Mouse (Mus musculus): ENCODE measurements around the gene Ptx3. TPM values are rescaled to one million over a fixed set of nuclear protein-coding genes. Genes with fewer than 3 reads are reported as not detected.
"Not testable (repeated sequence)": the region's sequence is repeated elsewhere in the genome, so short reads cannot be mapped to it uniquely, and the experiment has no call there.

Ptx3 gene
- total and polyA plus RNA-seq, 2 experiments from 2014 or later = 3.3 to 4.4 TPM

DNA sequence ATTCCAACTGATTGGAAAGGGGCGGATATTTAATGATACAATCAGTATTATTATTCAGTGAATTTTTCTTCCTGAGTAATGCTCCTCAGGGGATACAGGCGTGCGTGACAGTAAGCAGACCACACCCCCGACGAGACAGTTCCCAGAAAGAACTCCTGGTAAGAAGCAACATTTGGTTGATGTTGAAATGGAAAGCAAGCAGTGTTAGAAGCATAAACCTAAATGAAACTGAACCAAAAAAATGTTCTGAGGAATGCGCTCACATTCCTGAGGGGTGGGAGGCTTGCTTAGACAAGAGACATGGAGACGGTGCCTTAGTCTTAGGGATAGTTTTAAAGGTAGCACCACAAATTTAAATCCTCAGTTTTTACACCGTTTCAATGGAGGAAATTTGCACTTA lies 4.0 kb upstream of the Ptx3 start:
- Histone ChIP-seq H3K36me3 (ENCODE audit: insufficient read depth, low read length) (no peaks in the 10 kb centered on the region), H3K4me2 (ENCODE audit: low read depth, low read length, poor library complexity, severe bottlenecking) (no peak overlapping the region), H3K27ac (ENCODE audit: low read depth, low read length) (no peak overlapping the region), H3K27me3 (ENCODE audit: insufficient read depth, low read length) (peaks cover 4% of the 10 kb centered on the region; the same call in 1 of the 2 replicates), H3K9ac (replicated peaks; ENCODE audit: low read length, poor library complexity, severe bottlenecking) (no peak overlapping the region), H3K4me3 (ENCODE audit: low read depth, low read length) (no peak overlapping the region), H3K9me3 (ENCODE audit: low read length) (no peaks in the 10 kb centered on the region), H3K4me1 (ENCODE audit: insufficient read depth, low read length) (no peaks in the 10 kb centered on the region)
- DNase-seq (ENCODE audit: low spot score) (no peak), ATAC-seq (ENCODE audit: low FRiP score) (no peak)
- WGBS = 81% methylated on average over 8 of the region's 8 CpGs
- TF ChIP-seq CTCF (IDR thresholded peaks at IDR 0.05) = no peak

DNA sequence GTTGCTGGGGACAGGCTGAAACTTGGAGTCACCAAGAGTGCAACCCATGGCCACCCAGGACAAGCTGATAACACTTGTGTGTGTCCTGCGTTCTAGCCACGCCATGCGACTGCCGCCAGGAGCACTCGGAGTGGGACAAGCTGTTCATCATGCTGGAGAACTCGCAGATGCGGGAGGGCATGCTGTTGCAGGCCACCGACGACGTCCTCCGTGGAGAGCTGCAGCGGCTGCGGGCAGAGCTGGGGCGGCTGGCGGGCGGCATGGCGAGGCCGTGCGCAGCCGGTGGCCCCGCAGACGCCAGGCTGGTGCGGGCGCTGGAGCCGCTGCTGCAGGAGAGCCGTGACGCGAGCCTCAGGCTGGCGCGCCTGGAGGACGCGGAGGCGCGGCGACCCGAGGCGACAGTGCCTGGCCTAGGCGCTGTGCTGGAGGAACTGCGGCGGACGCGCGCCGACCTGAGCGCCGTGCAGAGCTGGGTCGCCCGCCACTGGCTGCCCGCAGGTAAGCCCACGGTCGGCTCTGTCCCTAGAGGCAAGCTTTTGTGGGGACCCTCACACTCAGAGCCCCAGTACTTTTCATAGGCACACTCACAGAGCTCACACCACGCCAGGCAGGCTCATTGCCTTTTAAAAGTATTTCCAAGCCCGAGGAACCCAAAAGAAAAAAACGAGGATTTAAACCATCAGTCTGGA lies 988 bp downstream of the Ptx3 start:
- under 1% methylated on average over 49 of the region's 54 CpGs for WGBS

DNA sequence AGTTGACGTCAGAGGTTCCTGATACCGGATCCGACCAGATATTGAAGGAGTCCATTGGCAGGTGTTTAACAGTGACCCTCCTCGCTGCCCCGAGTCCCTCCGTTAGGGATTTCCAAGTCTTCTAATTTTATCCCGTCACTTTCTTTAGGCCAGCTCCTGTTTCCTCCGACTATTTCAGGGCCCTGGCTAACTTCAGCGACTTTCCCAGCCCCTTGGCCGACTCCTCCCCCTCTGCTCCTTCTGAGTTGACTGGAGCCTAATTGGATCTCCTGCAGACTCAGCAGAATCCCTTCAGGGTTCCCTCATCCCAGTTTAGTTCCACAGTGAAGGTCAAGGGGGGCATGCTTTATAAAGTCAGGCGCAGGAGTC lies 1.5 kb downstream of the Ptx3 start:
- no peak for DNase-seq (ENCODE audit: low spot score)
- H3K27ac ChIP-seq (ENCODE audit: low read depth, low read length) = peak overlapping the region; percentile 26; the same call in 1 of the 2 replicates

More for the DNA sequence above, 988 bp downstream of the Ptx3 start:
- DNase-seq (ENCODE audit: low spot score) (peak; percentile 46), ATAC-seq (ENCODE audit: low FRiP score) (peak; percentile 72)
- Histone ChIP-seq H3K27ac (ENCODE audit: low read depth, low read length) (peak overlapping the region; percentile 26; the same call in 1 of the 2 replicates), H3K4me2 (ENCODE audit: low read depth, low read length, poor library complexity, severe bottlenecking) (peak overlapping the region; percentile 99), H3K9me3 (ENCODE audit: low read length) (no peaks in the 10 kb centered on the region), H3K36me3 (ENCODE audit: insufficient read depth, low read length) (no peaks in the 10 kb centered on the region), H3K27me3 (ENCODE audit: insufficient read depth, low read length) (peaks cover 11% of the 10 kb centered on the region; the same call in 1 of the 2 replicates), H3K4me3 (ENCODE audit: low read depth, low read length) (peak overlapping the region; percentile 61), H3K9ac (replicated peaks; ENCODE audit: low read length, poor library complexity, severe bottlenecking) (peak overlapping the region; percentile 66), H3K4me1 (ENCODE audit: insufficient read depth, low read length) (0 out of 2 replicates have a peak, but pooled peaks cover 4% of the 10 kb centered on the region)
- TF ChIP-seq CTCF (IDR thresholded peaks at IDR 0.05) = no peak

DNA sequence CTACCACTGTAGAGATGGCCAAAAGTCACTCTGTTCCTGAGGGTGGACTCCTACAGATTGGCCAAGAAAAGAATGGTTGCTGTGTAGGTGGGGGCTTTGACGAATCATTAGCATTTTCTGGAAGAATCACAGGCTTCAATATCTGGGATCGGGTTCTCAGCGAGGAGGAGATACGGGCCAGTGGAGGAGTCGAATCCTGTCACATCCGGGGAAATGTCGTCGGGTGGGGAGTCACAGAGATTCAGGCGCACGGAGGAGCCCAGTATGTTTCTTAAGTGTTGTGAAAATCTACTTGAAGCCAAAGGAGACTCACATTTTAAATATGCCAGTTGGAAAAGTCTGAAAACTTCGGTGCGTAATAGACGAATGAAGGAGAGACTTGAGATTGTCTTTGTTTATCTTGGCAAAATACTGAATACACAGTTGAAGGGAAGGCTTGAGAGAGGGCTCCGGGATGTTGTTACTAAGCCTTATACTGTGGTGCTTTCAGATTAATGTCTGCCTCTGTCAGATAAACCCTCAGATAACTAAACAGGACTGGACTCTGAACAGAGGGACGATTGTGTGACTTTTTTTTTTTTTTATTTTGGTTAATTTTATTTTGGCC lies 5.3 kb downstream of the Ptx3 start:
- WGBS = 80% methylated on average over 15 of the region's 15 CpGs
- no peak overlapping the region for H3K4me3 ChIP-seq (ENCODE audit: low read depth, low read length)
- no peak overlapping the region for H3K4me2 ChIP-seq (ENCODE audit: low read depth, low read length, poor library complexity, severe bottlenecking)
- no peaks in the 10 kb centered on the region for H3K9me3 ChIP-seq (ENCODE audit: low read length)
- H3K36me3 ChIP-seq (ENCODE audit: insufficient read depth, low read length) = no peaks in the 10 kb centered on the region
- no peak for TF ChIP-seq CTCF (IDR thresholded peaks at IDR 0.05)
- peaks cover 11% of the 10 kb centered on the region; the same call in 1 of the 2 replicates for H3K27me3 ChIP-seq (ENCODE audit: insufficient read depth, low read length)
- H3K4me1 ChIP-seq (ENCODE audit: insufficient read depth, low read length) = 0 out of 2 replicates have a peak, but pooled peaks cover 4% of the 10 kb centered on the region
- H3K27ac ChIP-seq (ENCODE audit: low read depth, low read length) = no peak overlapping the region
- H3K9ac ChIP-seq (replicated peaks; ENCODE audit: low read length, poor library complexity, severe bottlenecking) = no peak overlapping the region
- no peak for ATAC-seq (ENCODE audit: low FRiP score)
- DNase-seq (ENCODE audit: low spot score) = no peak

More for the DNA sequence above, 1.5 kb downstream of the Ptx3 start:
- H3K9ac ChIP-seq (replicated peaks; ENCODE audit: low read length, poor library complexity, severe bottlenecking) = peak overlapping the region; percentile 66
- H3K9me3 ChIP-seq (ENCODE audit: low read length) = no peaks in the 10 kb centered on the region
- TF ChIP-seq CTCF (IDR thresholded peaks at IDR 0.05) = no peak
- WGBS = 3% methylated on average over 11 of the region's 11 CpGs
- peaks cover 11% of the 10 kb centered on the region; the same call in 1 of the 2 replicates for H3K27me3 ChIP-seq (ENCODE audit: insufficient read depth, low read length)
- peak overlapping the region; percentile 61 for H3K4me3 ChIP-seq (ENCODE audit: low read depth, low read length)
- peak; percentile 50 for ATAC-seq (ENCODE audit: low FRiP score)
- peak overlapping the region; percentile 99 for H3K4me2 ChIP-seq (ENCODE audit: low read depth, low read length, poor library complexity, severe bottlenecking)
- no peaks in the 10 kb centered on the region for H3K36me3 ChIP-seq (ENCODE audit: insufficient read depth, low read length)
- H3K4me1 ChIP-seq (ENCODE audit: insufficient read depth, low read length) = 0 out of 2 replicates have a peak, but pooled peaks cover 4% of the 10 kb centered on the region

DNA sequence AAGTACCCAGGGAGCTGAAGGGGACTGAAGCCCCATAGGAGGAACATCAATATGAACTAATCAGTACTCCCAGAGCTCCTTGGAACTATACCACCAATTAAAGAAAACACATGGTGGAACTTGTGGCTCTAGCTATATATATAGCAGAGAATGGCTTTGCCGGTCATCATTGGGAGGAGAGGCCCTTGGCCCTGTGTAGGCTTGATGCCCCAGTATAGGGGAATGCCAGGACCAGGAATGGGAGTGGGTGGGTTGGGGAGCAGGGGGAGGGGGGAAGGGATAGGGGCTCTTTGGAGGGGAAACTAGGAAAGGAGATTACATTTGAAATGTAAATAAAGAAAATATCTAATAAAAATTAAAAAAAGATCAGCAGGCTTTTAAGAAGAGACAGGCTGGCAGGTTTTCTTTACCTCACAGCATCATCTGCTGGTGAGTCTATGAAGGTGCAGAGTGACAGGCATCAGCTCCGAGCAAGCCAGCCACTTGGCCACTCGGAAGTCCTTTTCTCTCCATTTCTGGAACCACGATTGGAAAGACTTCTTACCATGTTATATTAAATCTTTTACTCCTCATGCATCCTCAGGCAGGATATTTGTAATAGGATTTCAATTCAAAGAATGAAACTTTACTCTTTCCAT lies 16.6 kb downstream of the Ptx3 start:
- ATAC-seq (ENCODE audit: low FRiP score); H3K36me3 ChIP-seq (ENCODE audit: insufficient read depth, low read length); H3K4me1 ChIP-seq (ENCODE audit: insufficient read depth, low read length); H3K9ac ChIP-seq (replicated peaks; ENCODE audit: low read length, poor library complexity, severe bottlenecking); H3K9me3 ChIP-seq (ENCODE audit: low read length); H3K4me3 ChIP-seq (ENCODE audit: low read depth, low read length); H3K27me3 ChIP-seq (ENCODE audit: insufficient read depth, low read length); H3K4me2 ChIP-seq (ENCODE audit: low read depth, low read length, poor library complexity, severe bottlenecking); H3K27ac ChIP-seq (ENCODE audit: low read depth, low read length): not testable (repeated sequence)
- TF ChIP-seq CTCF (IDR thresholded peaks at IDR 0.05) = peak; percentile 89
- 45% methylated on average over 4 of the region's 4 CpGs for WGBS
- DNase-seq (ENCODE audit: low spot score) = peak; percentile 74

DNA sequence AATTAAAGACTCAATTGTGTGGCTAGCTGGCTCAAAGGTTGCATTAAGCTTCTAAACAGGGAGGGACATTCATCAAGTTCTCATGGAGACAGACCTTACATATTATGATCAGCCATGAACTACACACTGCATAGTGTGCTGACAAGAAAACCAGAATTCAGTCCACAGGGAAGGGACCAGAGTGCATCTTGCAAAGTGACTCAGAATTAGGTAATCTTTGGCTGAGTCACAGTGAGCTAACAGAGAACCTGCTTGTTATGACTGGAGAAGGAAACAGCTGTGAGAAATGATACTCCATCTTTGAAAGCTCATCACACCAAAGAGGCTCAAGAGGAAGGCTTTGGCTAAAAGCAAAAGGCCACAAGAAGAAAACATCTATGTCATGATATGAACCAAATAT lies 20.8 kb downstream of the Ptx3 start:
- Histone ChIP-seq H3K4me1 (ENCODE audit: insufficient read depth, low read length) (no peaks in the 10 kb centered on the region), H3K4me3 (ENCODE audit: low read depth, low read length) (no peak overlapping the region), H3K36me3 (ENCODE audit: insufficient read depth, low read length) (no peaks in the 10 kb centered on the region), H3K4me2 (ENCODE audit: low read depth, low read length, poor library complexity, severe bottlenecking) (no peak overlapping the region), H3K27ac (ENCODE audit: low read depth, low read length) (no peak overlapping the region), H3K9me3 (ENCODE audit: low read length) (no peaks in the 10 kb centered on the region), H3K27me3 (ENCODE audit: insufficient read depth, low read length) (no peaks in the 10 kb centered on the region), H3K9ac (replicated peaks; ENCODE audit: low read length, poor library complexity, severe bottlenecking) (no peak overlapping the region)
- no peak for TF ChIP-seq CTCF (IDR thresholded peaks at IDR 0.05)
- ATAC-seq (ENCODE audit: low FRiP score) (no peak), DNase-seq (ENCODE audit: low spot score) (no peak)
